Mouse (Mus musculus) embryo, embryonic 11.5 days (tissue): Measurements from ENCODE around the gene Gm5108.

ENCODE experiments used
- DNase-seq: peaks from one replicate; pipeline ENCODE4 v3.0.0-alpha.2; 2012; ENCODE audit warnings: low read depth, low spot score

The Gm5108 gene

GRCm38 (mm10) chr5:68020870-68021269 is 79.4 kb downstream of the Gm5108 start:
- no peak for DNase-seq
